Mouse (Mus musculus): Measurements from ENCODE around the gene Ldlrad1. TPM values are rescaled to one million over a fixed set of nuclear protein-coding genes. Genes with fewer than 3 reads are reported as not detected.

Gene Ldlrad1
- polyA plus RNA-seq, 1 experiment from 2014 or later = not detected

- POLR2A ChIA-PET = interaction anchor here (0.9 kb wide), 1 partner anchor 16 kb away, joined by 4 read pairs; no protein-coding TSS in a partner anchor
- ATAC-seq (no peak), DNase-seq (ENCODE audit: low read depth, low spot score) (no peak)
- in situ Hi-C loops (cut with MboI; ENCODE audit: low pct_unique_long_range_greater_than_20kb) = no loop called here
- CTCF ChIA-PET = interaction anchor here (1.1 kb wide), 1 partner anchor 16 kb away, joined by 3 read pairs; no protein-coding TSS in a partner anchor
- no peak for TF ChIP-seq CTCF (IDR thresholded peaks at IDR 0.05)
- H3K27me3 ChIP-seq = no peaks in the 10 kb centered on the region
Measured at GRCm38 (mm10) chr4:107240196-107240595, 31.2 kb downstream of the Ldlrad1 start.

GRCm38 (mm10) chr4:107243365-107244333 is 34.7 kb downstream of the Ldlrad1 start:
- no peak for TF ChIP-seq CTCF (IDR thresholded peaks at IDR 0.05)
- in situ Hi-C loops (cut with MboI; ENCODE audit: low pct_unique_long_range_greater_than_20kb) = no loop called here
- no peaks in the 10 kb centered on the region for H3K27me3 ChIP-seq
- DNase-seq (ENCODE audit: low read depth, low spot score) (peak; percentile 56), ATAC-seq (peak; percentile 85)
- ChIA-PET CTCF (interaction anchor here (1.0 to 1.9 kb wide), 2 partner anchors 9 to 10 kb away, joined by 4 to 6 read pairs; partner anchors contain the start of genes Hspb11 and Lrrc42), POLR2A (interaction anchor here (0.6 to 1.2 kb wide), 3 partner anchors 41 to 72 kb away, joined by 4 to 7 read pairs (median 5); no protein-coding TSS in a partner anchor)

- H3K27me3 ChIP-seq = no peaks in the 10 kb centered on the region
- ATAC-seq (no peak), DNase-seq (ENCODE audit: low read depth, low spot score) (no peak)
- POLR2A ChIA-PET = no interaction called here
- in situ Hi-C loops (cut with MboI; ENCODE audit: low pct_unique_long_range_greater_than_20kb) = no loop called here
- CTCF ChIA-PET = no interaction called here
- TF ChIP-seq CTCF (IDR thresholded peaks at IDR 0.05) = no peak
Measured at GRCm38 (mm10) chr4:107245368-107245767, 36.4 kb downstream of the Ldlrad1 start.

GRCm38 (mm10) chr4:107246040-107246439 is 37.1 kb downstream of the Ldlrad1 start:
- no peak for DNase-seq (ENCODE audit: low read depth, low spot score)

GRCm38 (mm10) chr4:107247110-107247509 is 38.1 kb downstream of the Ldlrad1 start:
- in situ Hi-C loops (cut with MboI; ENCODE audit: low pct_unique_long_range_greater_than_20kb) = no loop called here
- H3K27me3 ChIP-seq = no peaks in the 10 kb centered on the region
- no peak for DNase-seq (ENCODE audit: low read depth, low spot score)
- no peak for ATAC-seq
- TF ChIP-seq CTCF (IDR thresholded peaks at IDR 0.05) = no peak
- ChIA-PET CTCF (no interaction called here), POLR2A (interaction anchor here (0.7 kb wide), 1 partner anchor 101 kb away, joined by 3 read pairs; no protein-coding TSS in a partner anchor)

More at GRCm38 (mm10) chr4:107246040-107246439, 37.1 kb downstream of the Ldlrad1 start:
- no peak for TF ChIP-seq CTCF (IDR thresholded peaks at IDR 0.05)
- in situ Hi-C loops (cut with MboI; ENCODE audit: low pct_unique_long_range_greater_than_20kb) = no loop called here
- POLR2A ChIA-PET = no interaction called here
- CTCF ChIA-PET = no interaction called here
- no peak for ATAC-seq
- H3K27me3 ChIP-seq = no peaks in the 10 kb centered on the region

- DNase-seq (ENCODE audit: low read depth, low spot score) (no peak), ATAC-seq (no peak)
- H3K27me3 ChIP-seq = no peaks in the 10 kb centered on the region
- in situ Hi-C loops (cut with MboI; ENCODE audit: low pct_unique_long_range_greater_than_20kb) = no loop called here
- no peak for TF ChIP-seq CTCF (IDR thresholded peaks at IDR 0.05)
- ChIA-PET POLR2A (no interaction called here), CTCF (no interaction called here)
Measured at GRCm38 (mm10) chr4:107248061-107248460, 39.1 kb downstream of the Ldlrad1 start.

GRCm38 (mm10) chr4:107249471-107249870 is 40.5 kb downstream of the Ldlrad1 start:
- in situ Hi-C loops (cut with MboI; ENCODE audit: low pct_unique_long_range_greater_than_20kb) = no loop called here
- no peak for ATAC-seq
- CTCF ChIA-PET = no interaction called here
- POLR2A ChIA-PET = no interaction called here
- no peaks in the 10 kb centered on the region for H3K27me3 ChIP-seq
- no peak for TF ChIP-seq CTCF (IDR thresholded peaks at IDR 0.05)
- DNase-seq (ENCODE audit: low read depth, low spot score) = no peak

GRCm38 (mm10) chr4:107250494-107250893 is 41.5 kb downstream of the Ldlrad1 start:
- ChIA-PET POLR2A (no interaction called here), CTCF (no interaction called here)
- H3K27me3 ChIP-seq = no peaks in the 10 kb centered on the region
- in situ Hi-C loops (cut with MboI; ENCODE audit: low pct_unique_long_range_greater_than_20kb) = no loop called here
- no peak for DNase-seq (ENCODE audit: low read depth, low spot score)
- peak; percentile 67 for TF ChIP-seq CTCF (IDR thresholded peaks at IDR 0.05)
- ATAC-seq = no peak

- POLR2A ChIA-PET = no interaction called here
- TF ChIP-seq CTCF (IDR thresholded peaks at IDR 0.05) = no peak
- no peaks in the 10 kb centered on the region for H3K27me3 ChIP-seq
- CTCF ChIA-PET = interaction anchor here (1.9 kb wide), 1 partner anchor 9 kb away, joined by 6 read pairs; no protein-coding TSS in a partner anchor
- ATAC-seq (no peak), DNase-seq (ENCODE audit: low read depth, low spot score) (no peak)
- in situ Hi-C loops (cut with MboI; ENCODE audit: low pct_unique_long_range_greater_than_20kb) = no loop called here
Measured at GRCm38 (mm10) chr4:107252522-107252921, 43.5 kb downstream of the Ldlrad1 start.

GRCm38 (mm10) chr4:107253125-107254091 is 44.4 kb downstream of the Ldlrad1 start, which contains the start of the genes Lrrc42 and Hspb11:
Lrrc42 (minus strand) TSS chr4:107253532.
Hspb11 (plus strand) TSS chr4:107253593.
- H3K27me3 ChIP-seq = no peaks in the 10 kb centered on the region
- ATAC-seq (peak; percentile 96), DNase-seq (ENCODE audit: low read depth, low spot score) (peak; percentile 69)
- CTCF ChIA-PET = interaction anchor here (1.9 kb wide), 1 partner anchor 10 kb away, joined by 6 read pairs; no protein-coding TSS in a partner anchor
- POLR2A ChIA-PET = no interaction called here
- TF ChIP-seq CTCF (IDR thresholded peaks at IDR 0.05) = peak; percentile 69
- in situ Hi-C loops (cut with MboI; ENCODE audit: low pct_unique_long_range_greater_than_20kb) = no loop called here
